Mouse (Mus musculus) layer of hippocampus, adult 18-20 months (tissue): ENCODE measurements at regions not wholly inside any gene's neighbourhood (a gene's known extent, or its start where the extent isn't known, plus 50 kb on each side); places are given as distances from the start of the nearest gene placed in this dataset.
A peak's percentile ranks its signal among the peaks of the same experiment; 100 is the strongest.

Experiments
- DNase-seq, 2 experiments: peaks; one replicate each; pipeline ENCODE4 v3.0.0; 2022; ENCODE audit warnings: low spot score in 2 of 2

DNA sequence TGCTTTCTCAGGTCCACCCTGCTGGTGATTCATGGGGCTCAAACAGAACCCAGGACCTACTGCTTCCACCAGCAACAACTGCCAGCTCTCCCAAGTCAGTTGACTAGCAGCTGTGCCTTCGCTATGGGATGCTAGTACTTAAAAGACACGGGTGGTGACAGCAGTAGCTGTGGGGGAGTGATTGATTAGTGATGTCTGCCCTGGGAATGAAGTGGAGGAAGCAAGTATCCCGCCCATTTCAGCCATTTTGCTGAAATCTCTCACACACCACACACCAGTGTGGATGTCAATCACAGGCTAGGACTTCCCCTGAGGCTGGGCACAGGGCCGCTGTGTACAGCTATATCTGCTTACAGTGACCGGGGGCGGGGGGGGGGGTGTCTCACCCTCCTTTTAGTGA, 153.2 kb downstream of the Matn1 start:
- no peak for DNase-seq

GRCm38 (mm10) chr4:131100093-131100795, 156.1 kb downstream of the Matn1 start:
- DNase-seq = no peak

DNA sequence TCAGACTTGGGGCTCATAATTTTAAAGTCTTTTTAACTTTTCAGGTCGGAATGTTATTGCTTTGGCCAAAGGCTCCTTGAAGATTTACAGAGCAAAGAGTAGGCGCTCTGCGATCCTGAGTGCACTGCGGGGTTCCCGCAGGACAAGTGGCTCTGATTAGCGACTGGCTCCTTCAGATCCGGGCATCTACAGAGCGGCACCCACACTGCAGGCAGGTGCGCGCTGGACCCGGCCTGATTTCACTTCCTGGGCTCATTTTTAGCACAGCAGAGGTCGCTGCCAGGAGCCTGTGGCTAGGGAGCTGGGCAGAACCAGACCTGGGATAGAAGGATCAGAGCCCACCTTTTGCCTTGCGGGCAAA, 156.6 kb downstream of the Matn1 start:
- no peak for DNase-seq

- peak in 1 of 2 experiments; percentile 9 for DNase-seq
These were observed 158.0 kb downstream of the Matn1 start for GRCm38 (mm10) chr4:131102163-131102562.

- DNase-seq = peak in 1 of 2 experiments; percentile 42
These were observed 163.1 kb downstream of the Matn1 start for GRCm38 (mm10) chr4:131107127-131107857.

GRCm38 (mm10) chr4:131112536-131112935, 168.4 kb downstream of the Matn1 start:
- DNase-seq = no peak

DNA sequence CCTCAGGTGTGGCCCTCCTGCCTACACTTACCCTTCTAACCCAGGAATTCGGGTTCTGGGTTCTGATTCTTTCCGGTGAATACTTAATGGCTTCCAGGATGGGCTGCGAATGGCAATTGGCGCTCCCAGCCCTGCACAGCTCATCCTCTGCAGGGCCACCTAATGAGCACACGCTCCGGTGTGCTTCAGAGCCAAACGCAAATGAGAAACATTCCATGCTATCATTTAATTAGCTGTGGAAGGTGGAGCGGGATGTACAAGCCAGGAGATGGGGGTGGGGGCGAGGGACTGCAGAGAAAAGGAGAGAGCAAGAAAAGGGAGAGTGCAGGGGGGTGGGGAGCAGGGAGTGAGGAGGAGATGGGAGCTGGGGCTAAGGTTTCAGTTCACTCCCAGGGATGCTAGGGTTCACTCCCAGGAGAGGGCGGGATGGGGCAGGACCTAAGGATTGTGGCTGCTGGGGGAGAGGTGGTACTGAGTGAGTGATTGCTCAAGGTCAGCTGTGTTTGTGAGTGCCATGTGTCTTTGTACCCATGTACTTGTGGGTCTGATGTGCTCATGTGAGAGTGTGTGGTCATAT, 169.6 kb downstream of the Matn1 start:
- no peak for DNase-seq

- DNase-seq = peak in 1 of 2 experiments; percentile 26
These were observed 171.1 kb downstream of the Matn1 start for GRCm38 (mm10) chr4:131115247-131115646.

DNA sequence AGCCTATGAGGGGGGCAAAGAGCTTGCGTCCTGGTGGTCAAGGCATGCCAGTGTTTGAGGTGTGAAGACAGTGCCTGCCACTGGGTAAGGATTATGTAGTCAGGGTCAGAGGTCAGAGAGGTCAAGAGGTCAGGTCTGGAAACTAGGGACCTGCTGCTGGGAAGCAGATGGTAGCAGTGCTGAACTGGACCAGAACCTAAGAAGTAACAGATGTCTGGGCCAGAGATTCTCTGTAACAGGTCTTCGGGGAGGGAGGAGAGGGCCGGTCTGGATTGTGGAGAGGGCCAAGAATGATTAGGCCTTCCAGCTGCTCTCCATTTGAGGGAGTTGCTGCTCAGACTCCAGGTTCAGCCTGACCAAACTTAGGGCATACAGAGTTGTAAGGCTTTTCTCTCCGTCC, 174.4 kb downstream of the Matn1 start:
- DNase-seq = no peak

DNA sequence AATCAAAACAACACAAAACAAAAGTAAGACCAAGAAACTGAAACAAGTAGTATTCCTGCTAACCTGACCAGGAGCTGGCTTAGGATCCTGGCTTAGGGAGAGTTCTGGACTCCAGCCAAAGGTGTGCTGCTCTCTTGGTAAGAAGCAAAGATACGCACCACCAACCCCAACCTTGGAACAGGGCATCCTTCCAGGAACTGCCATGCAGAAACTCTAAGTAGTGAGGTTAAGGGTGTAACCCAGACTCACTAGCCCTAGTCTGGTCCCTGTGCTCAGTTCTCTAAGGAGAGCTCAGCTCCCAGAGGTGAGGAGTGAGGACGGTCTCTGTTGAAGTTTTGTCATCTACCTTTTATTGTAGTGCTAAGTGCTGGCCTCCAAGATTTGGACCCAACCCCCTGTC, 175.4 kb downstream of the Matn1 start:
- DNase-seq = no peak

DNA sequence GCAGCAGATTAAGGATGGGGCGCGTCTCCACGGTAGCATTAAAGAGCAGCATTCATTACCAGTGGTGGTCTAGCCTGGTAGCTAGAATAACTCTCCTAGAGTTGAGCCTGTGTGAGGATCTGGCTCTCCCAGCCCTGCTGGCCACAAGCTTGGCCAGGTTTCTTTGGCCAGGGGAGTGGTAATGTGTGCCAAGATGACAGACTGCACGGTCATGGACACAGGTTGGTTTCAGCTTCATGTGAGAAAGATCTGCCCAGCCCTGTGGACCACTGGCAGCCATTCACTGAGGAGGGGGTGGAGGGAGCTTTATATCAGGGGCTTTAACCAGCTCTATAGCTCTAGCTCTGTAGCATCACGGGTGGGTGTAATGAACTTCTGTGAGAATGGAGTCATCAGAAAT, 176.5 kb downstream of the Matn1 start:
- no peak for DNase-seq

- no peak for DNase-seq
These were observed 181.8 kb downstream of the Matn1 start for GRCm38 (mm10) chr4:131125975-131126374.

- DNase-seq = no peak
These were observed 182.7 kb downstream of the Matn1 start for GRCm38 (mm10) chr4:131126901-131127300.

DNA sequence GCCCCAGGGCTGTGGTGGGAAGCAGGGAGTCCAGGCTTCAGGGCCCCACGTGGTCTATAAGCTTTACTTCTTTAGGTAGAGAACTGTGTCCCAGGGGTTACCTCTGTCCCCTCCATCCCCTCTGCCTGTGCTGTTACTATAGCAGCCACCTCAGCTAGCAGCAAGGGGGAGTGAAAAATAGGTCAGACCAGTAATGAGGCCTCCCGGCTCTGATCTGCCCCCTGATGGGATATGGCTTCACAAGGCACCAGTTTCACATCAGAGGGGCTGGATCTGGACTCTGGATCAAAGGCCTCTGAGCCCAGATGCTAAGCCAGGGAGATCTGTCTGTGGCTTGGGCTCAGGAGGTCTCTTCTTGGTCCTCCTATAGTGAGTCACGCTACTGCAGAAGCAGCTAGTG, 184.5 kb downstream of the Matn1 start:
- no peak for DNase-seq

GRCm38 (mm10) chr4:131132201-131132600, 188.0 kb downstream of the Matn1 start:
- DNase-seq = no peak

- no peak for DNase-seq
These were observed 188.6 kb downstream of the Matn1 start for GRCm38 (mm10) chr4:131132781-131133180.

- no peak for DNase-seq
These were observed 191.7 kb downstream of the Matn1 start for GRCm38 (mm10) chr4:131135841-131136240.

- DNase-seq = peak in 1 of 2 experiments; percentile 6
These were observed 194.7 kb downstream of the Matn1 start for GRCm38 (mm10) chr4:131138891-131139290.

DNA sequence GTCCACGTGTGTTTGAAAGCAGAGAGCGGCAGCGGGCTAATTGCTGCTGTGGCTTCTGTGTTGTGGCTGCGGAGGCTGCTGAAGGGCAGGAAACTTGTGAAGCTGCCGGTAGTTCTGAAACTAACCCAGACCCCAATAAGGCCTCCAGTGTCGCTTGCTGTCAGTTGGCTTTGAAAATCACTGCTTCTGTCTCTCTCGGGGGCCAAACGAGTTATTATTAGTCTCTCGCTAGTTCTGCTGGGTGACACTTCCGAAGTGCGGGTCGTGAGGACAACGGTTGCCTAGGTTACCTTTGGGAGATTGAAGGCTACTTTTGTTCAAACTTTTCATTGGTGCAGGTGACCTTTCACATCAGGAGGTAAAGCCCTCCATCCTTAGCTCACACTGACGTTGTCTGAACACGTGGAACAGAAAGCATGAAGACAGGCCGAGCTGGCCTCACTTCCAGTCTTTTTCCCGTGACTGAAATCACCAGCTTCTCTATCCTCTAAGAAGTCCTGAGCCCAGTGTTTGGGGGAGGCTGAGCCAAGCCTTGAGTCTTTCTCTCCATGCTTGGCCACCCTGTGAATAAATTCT, 197.8 kb downstream of the Matn1 start:
- DNase-seq = no peak

GRCm38 (mm10) chr4:131145507-131145906, 201.3 kb downstream of the Matn1 start:
- no peak for DNase-seq

- peak in 1 of 2 experiments; percentile 19 for DNase-seq
These were observed 204.0 kb downstream of the Matn1 start for GRCm38 (mm10) chr4:131148042-131148747.
